Mouse (Mus musculus): ENCODE measurements around the gene Fbxl2.
A peak's percentile ranks its signal among the peaks of the same experiment; 100 is the strongest.
"Not testable (repeated sequence)": the region's sequence is repeated elsewhere in the genome, so short reads cannot be mapped to it uniquely, and the experiment has no call there.

GRCm38 (mm10) chr9:114092188-114092587, 46.2 kb upstream of the Fbxl2 start:
- TF ChIP-seq UBTF (IDR thresholded peaks at IDR 0.05; ENCODE audit: low read depth, low read length); CHD2 (IDR thresholded peaks at IDR 0.05; ENCODE audit: low read length); MAFK (IDR thresholded peaks at IDR 0.05; ENCODE audit: insufficient replicate concordance, low read length); HCFC1 (IDR thresholded peaks at IDR 0.05; ENCODE audit: low read depth, low read length); GABPA (IDR thresholded peaks at IDR 0.05; ENCODE audit: insufficient replicate concordance, low read depth, low read length); BHLHE40 (IDR thresholded peaks at IDR 0.05; ENCODE audit: low read depth, low read length): not testable (repeated sequence)
- TF ChIP-seq CTCF (conservative IDR thresholded peaks at IDR 0.05 in 1 of 2, IDR thresholded peaks at IDR 0.05 in 1 of 2; ENCODE audit: low read depth in 2 of 2, low read length in 2 of 2) (peak; percentile 7 to 48; a peak in 2 of 4 replicates), RAD21 (IDR thresholded peaks at IDR 0.05; ENCODE audit: low read depth, low read length) (peak; percentile 35)
